Mouse (Mus musculus) heart, adult 11 months (tissue): ENCODE data around the gene Rnf135.

Experiments used
- DNase-seq: peaks from one replicate; pipeline ENCODE4 v3.0.0; 2022

Rnf135 gene

GRCm38 (mm10) chr11:80163362-80164116 lies 20.1 kb upstream of the Rnf135 start:
- peak; percentile 90 for DNase-seq

- DNase-seq: peak; percentile 64
Measured at GRCm38 (mm10) chr11:80164224-80164623, 19.4 kb upstream of the Rnf135 start.

- peak; percentile 77 for DNase-seq
Measured at GRCm38 (mm10) chr11:80168121-80168520, 15.5 kb upstream of the Rnf135 start.

GRCm38 (mm10) chr11:80168611-80169249 lies 14.9 kb upstream of the Rnf135 start:
- peak; percentile 96 for DNase-seq

GRCm38 (mm10) chr11:80169629-80170028 lies 14.0 kb upstream of the Rnf135 start:
- peak; percentile 93 for DNase-seq

GRCm38 (mm10) chr11:80170351-80170750 lies 13.3 kb upstream of the Rnf135 start:
- peak; percentile 94 for DNase-seq

- peak; percentile 97 for DNase-seq
Measured at GRCm38 (mm10) chr11:80171884-80172283, 11.8 kb upstream of the Rnf135 start.

GRCm38 (mm10) chr11:80173963-80174670 lies 9.5 kb upstream of the Rnf135 start:
- peak; percentile 91 for DNase-seq

- DNase-seq: peak; percentile 97
Measured at GRCm38 (mm10) chr11:80176911-80177895, 6.4 kb upstream of the Rnf135 start.

- DNase-seq: peak; percentile 92
Measured at GRCm38 (mm10) chr11:80178316-80178715, 5.3 kb upstream of the Rnf135 start.

GRCm38 (mm10) chr11:80181021-80181749 lies 2.5 kb upstream of the Rnf135 start:
- DNase-seq: peak; percentile 82

GRCm38 (mm10) chr11:80183054-80183704 lies 472 bp upstream of the Rnf135 start:
- peak; percentile 86 for DNase-seq

- peak; percentile 89 for DNase-seq
Measured at GRCm38 (mm10) chr11:80184531-80185071, 950 bp downstream of the Rnf135 start.

GRCm38 (mm10) chr11:80185441-80185976 lies 1.9 kb downstream of the Rnf135 start:
- peak; percentile 83 for DNase-seq

- peak; percentile 15 for DNase-seq
Measured at GRCm38 (mm10) chr11:80190280-80190679, 6.6 kb downstream of the Rnf135 start.

GRCm38 (mm10) chr11:80193827-80194226 lies 10.2 kb downstream of the Rnf135 start:
- DNase-seq: peak; percentile 29

GRCm38 (mm10) chr11:80196351-80196750 lies 12.7 kb downstream of the Rnf135 start:
- peak; percentile 69 for DNase-seq

GRCm38 (mm10) chr11:80199316-80199715 lies 15.7 kb downstream of the Rnf135 start:
- DNase-seq: peak; percentile 83

- DNase-seq: no peak
Measured at GRCm38 (mm10) chr11:80199773-80200172, 16.1 kb downstream of the Rnf135 start.

GRCm38 (mm10) chr11:80200326-80200725 lies 16.7 kb downstream of the Rnf135 start:
- peak; percentile 79 for DNase-seq
